Mouse (Mus musculus): ENCODE results near the gene 1700016C15Rik.

GRCm38 (mm10) chr1:177686137-177686536 lies 43.5 kb upstream of the 1700016C15Rik start:
- TF ChIP-seq CTCF (IDR thresholded peaks at IDR 0.05), result no peak
- no peak for TF ChIP-seq EP300 (IDR thresholded peaks at IDR 0.05)
